Mouse (Mus musculus) embryonic facial prominence, embryonic 13.5 days (tissue): ENCODE results near the gene C1qtnf5. TPM values are rescaled to one million over a fixed set of nuclear protein-coding genes. Genes with fewer than 3 reads are reported as not detected.

ENCODE experiments used
- ATAC-seq: fragments of 200-750 bp; cut with Nextera tagmentation; 2 replicates; pipeline ENCODE4 v1.8.0; 2017; ENCODE audit warnings: low read depth; ENCODE audit not compliant: insufficient number of reproducible peaks, insufficient read depth, low FRiP score, low TSS enrichment
- H3K27ac ChIP-seq: fragments of 300-500 bp; sonication (generic); 2 replicates; pipeline ENCODE4 v1.5.1; 2015; ENCODE audit warnings: moderate library complexity, mild to moderate bottlenecking, inconsistent platforms
- H3K27me3 ChIP-seq: fragments of 300-500 bp; sonication (generic); 2 replicates; pipeline ENCODE4 v1.6.1; 2015; ENCODE audit warnings: mild to moderate bottlenecking, inconsistent platforms
- H3K36me3 ChIP-seq: fragments of 300-500 bp; sonication (generic); 2 replicates; pipeline ENCODE4 v1.6.1; 2015; ENCODE audit warnings: mild to moderate bottlenecking, inconsistent platforms
- H3K4me1 ChIP-seq: fragments of 300-500 bp; sonication (generic); 2 replicates; pipeline ENCODE4 v1.6.1; 2015; ENCODE audit warnings: inconsistent platforms
- H3K4me2 ChIP-seq: fragments of 300-500 bp; sonication (generic); 2 replicates; pipeline ENCODE4 v1.6.1; 2015; ENCODE audit warnings: moderate library complexity, mild to moderate bottlenecking, inconsistent platforms
- H3K4me3 ChIP-seq: fragments of 300-500 bp; sonication (generic); 2 replicates; pipeline ENCODE4 v1.5.1; 2015; ENCODE audit warnings: mild to moderate bottlenecking, inconsistent platforms
- H3K9ac ChIP-seq: fragments of 300-500 bp; sonication (generic); 2 replicates; pipeline ENCODE4 v1.6.1; 2015; ENCODE audit warnings: mild to moderate bottlenecking, inconsistent platforms
- H3K9me3 ChIP-seq: fragments of 300-500 bp; sonication (generic); 2 replicates; pipeline ENCODE4 v1.6.1; 2016; ENCODE audit warnings: inconsistent platforms
- WGBS: fragments of 180-500 bp; shearing (Covaris S2); methylation state at CpG from one replicate; pipeline ENCODE4 v1.1.7; 2015; ENCODE audit warnings: mixed read lengths; 5-methylcytosine and 5-hydroxymethylcytosine counted together
- polyA plus RNA-seq: library from polyadenylated mRNA; unstranded; fragments of >200 nt; fragmentation: Nextera tagmentation; extraction: Ambion mirVana; gene quantifications from 2 replicates; pipeline ENCODE4 v1.2.1, GENCODE M21; 2015

Gene C1qtnf5
- polyA plus RNA-seq, 1 experiment from 2014 or later = 1.5 TPM

- no peak overlapping the region for H3K4me2 ChIP-seq
- H3K27me3 ChIP-seq = peaks cover 7% of the 10 kb centered on the region
- H3K36me3 ChIP-seq = no peaks in the 10 kb centered on the region
- no peak overlapping the region for H3K9ac ChIP-seq
- no peak overlapping the region for H3K27ac ChIP-seq
- H3K9me3 ChIP-seq = no peaks in the 10 kb centered on the region
- H3K4me1 ChIP-seq = peaks cover 36% of the 10 kb centered on the region
- 83% methylated on average over 3 of the region's 3 CpGs for WGBS
- no peak for ATAC-seq
- no peak overlapping the region for H3K4me3 ChIP-seq
Observed at GRCm38 (mm10) chr9:44126746-44127145, 19.7 kb downstream of the C1qtnf5 start.

GRCm38 (mm10) chr9:44127351-44127801 is 20.3 kb downstream of the C1qtnf5 start:
- Histone ChIP-seq H3K36me3 (no peaks in the 10 kb centered on the region), H3K9ac (no peak overlapping the region), H3K4me1 (peaks cover 36% of the 10 kb centered on the region), H3K27me3 (peaks cover 13% of the 10 kb centered on the region), H3K9me3 (no peaks in the 10 kb centered on the region), H3K27ac (no peak overlapping the region), H3K4me3 (no peak overlapping the region), H3K4me2 (no peak overlapping the region)
- 58% methylated on average over 3 of the region's 3 CpGs for WGBS
- no peak for ATAC-seq

GRCm38 (mm10) chr9:44129633-44130032 is 22.6 kb downstream of the C1qtnf5 start:
- no peak for ATAC-seq
- H3K27me3 ChIP-seq = peaks cover 33% of the 10 kb centered on the region

GRCm38 (mm10) chr9:44130034-44130433 is 23.0 kb downstream of the C1qtnf5 start:
- Histone ChIP-seq H3K27me3 (peaks cover 33% of the 10 kb centered on the region), H3K9ac (peak overlapping the region; percentile 73), H3K4me3 (peak overlapping the region; percentile 45), H3K36me3 (no peaks in the 10 kb centered on the region), H3K27ac (peak overlapping the region; percentile 73), H3K9me3 (no peaks in the 10 kb centered on the region), H3K4me2 (peak overlapping the region; percentile 79), H3K4me1 (peaks cover 56% of the 10 kb centered on the region)
- WGBS = under 1% methylated on average over 27 of the region's 27 CpGs
- ATAC-seq = no peak

More at GRCm38 (mm10) chr9:44129633-44130032, 22.6 kb downstream of the C1qtnf5 start:
- peak overlapping the region; percentile 73 for H3K9ac ChIP-seq
- peak overlapping the region; percentile 79 for H3K4me2 ChIP-seq
- H3K9me3 ChIP-seq = no peaks in the 10 kb centered on the region
- H3K4me1 ChIP-seq = peaks cover 52% of the 10 kb centered on the region
- H3K36me3 ChIP-seq = no peaks in the 10 kb centered on the region
- 7% methylated on average over 9 of the region's 9 CpGs for whole genome bisulfite sequencing
- peak overlapping the region; percentile 45 for H3K4me3 ChIP-seq
- H3K27ac ChIP-seq = peak overlapping the region; percentile 51

- Histone ChIP-seq H3K4me2 (peak overlapping the region; percentile 79), H3K9ac (peak overlapping the region; percentile 73; the same call in 1 of the 2 replicates), H3K27me3 (peaks cover 34% of the 10 kb centered on the region), H3K4me1 (peaks cover 58% of the 10 kb centered on the region), H3K36me3 (no peaks in the 10 kb centered on the region), H3K27ac (peak overlapping the region; percentile 73), H3K9me3 (no peaks in the 10 kb centered on the region), H3K4me3 (peak overlapping the region; percentile 45)
- 17% methylated on average over 17 of the region's 19 CpGs for WGBS
- ATAC-seq = peak; percentile 56; the same call in 1 of the 2 replicates
Observed at GRCm38 (mm10) chr9:44130581-44131275, 23.7 kb downstream of the C1qtnf5 start.

- Histone ChIP-seq H3K4me3 (no peak overlapping the region), H3K27me3 (peaks cover 39% of the 10 kb centered on the region), H3K9me3 (no peaks in the 10 kb centered on the region), H3K4me1 (peaks cover 60% of the 10 kb centered on the region), H3K4me2 (peak overlapping the region; percentile 79; the same call in 1 of the 2 replicates), H3K36me3 (no peaks in the 10 kb centered on the region), H3K9ac (no peak overlapping the region), H3K27ac (peak overlapping the region; percentile 69; the same call in 1 of the 2 replicates)
- no peak for ATAC-seq
- WGBS = 34% methylated on average over 7 of the region's 7 CpGs
Observed at GRCm38 (mm10) chr9:44131276-44131590, 24.2 kb downstream of the C1qtnf5 start.

GRCm38 (mm10) chr9:44132200-44132599 is 25.2 kb downstream of the C1qtnf5 start:
- Histone ChIP-seq H3K4me3 (no peak overlapping the region), H3K4me2 (no peak overlapping the region), H3K27me3 (peaks cover 43% of the 10 kb centered on the region), H3K27ac (no peak overlapping the region), H3K4me1 (peaks cover 58% of the 10 kb centered on the region), H3K9ac (no peak overlapping the region), H3K9me3 (no peaks in the 10 kb centered on the region), H3K36me3 (no peaks in the 10 kb centered on the region; the same call in 1 of the 2 replicates)
- no peak for ATAC-seq
- 67% methylated on average over 5 of the region's 5 CpGs for whole genome bisulfite sequencing

- peaks cover 5% of the 10 kb centered on the region for H3K36me3 ChIP-seq
- H3K9me3 ChIP-seq = no peaks in the 10 kb centered on the region
- H3K9ac ChIP-seq = no peak overlapping the region
- H3K4me3 ChIP-seq = peak overlapping the region; percentile 67
- WGBS = 3% methylated on average over 2 of the region's 2 CpGs
- peaks cover 58% of the 10 kb centered on the region for H3K4me1 ChIP-seq
- no peak for ATAC-seq
- peak overlapping the region; percentile 83 for H3K4me2 ChIP-seq
- peaks cover 43% of the 10 kb centered on the region for H3K27me3 ChIP-seq
- peak overlapping the region; percentile 49; the same call in 1 of the 2 replicates for H3K27ac ChIP-seq
Observed at GRCm38 (mm10) chr9:44133287-44133686, 26.2 kb downstream of the C1qtnf5 start.

- peaks cover 55% of the 10 kb centered on the region for H3K4me1 ChIP-seq
Observed at GRCm38 (mm10) chr9:44134101-44134850, 27.2 kb downstream of the C1qtnf5 start, which contains the start of gene Mcam. Mcam (plus strand) TSS chr9:44134469.

GRCm38 (mm10) chr9:44134851-44135730 is 28.0 kb downstream of the C1qtnf5 start:
- Histone ChIP-seq H3K36me3 (peaks cover 23% of the 10 kb centered on the region), H3K4me3 (peak overlapping the region; percentile 67), H3K27me3 (peaks cover 43% of the 10 kb centered on the region), H3K27ac (peak overlapping the region; percentile 68), H3K9ac (peak overlapping the region; percentile 77), H3K4me1 (peaks cover 47% of the 10 kb centered on the region), H3K9me3 (no peaks in the 10 kb centered on the region), H3K4me2 (peak overlapping the region; percentile 83)
- ATAC-seq = no peak
- WGBS = 2% methylated on average over 48 of the region's 49 CpGs

More at GRCm38 (mm10) chr9:44134101-44134850, 27.2 kb downstream of the C1qtnf5 start, which contains the start of gene Mcam:
- 1% methylated on average over 38 of the region's 55 CpGs for WGBS
- H3K36me3 ChIP-seq = peaks cover 15% of the 10 kb centered on the region
- peak; percentile 29; the same call in 1 of the 2 replicates for ATAC-seq
- peak within 1 kb of the TSS; percentile 67 for H3K4me3 ChIP-seq
- H3K27me3 ChIP-seq = peaks cover 43% of the 10 kb centered on the region
- no peaks in the 10 kb centered on the region for H3K9me3 ChIP-seq
- peak within 1 kb of the TSS; percentile 77 for H3K9ac ChIP-seq
- peak within 1 kb of the TSS; percentile 83 for H3K4me2 ChIP-seq
- peak within 1 kb of the TSS; percentile 68 for H3K27ac ChIP-seq
